Mouse (Mus musculus) lung, adult 2 months (tissue): ENCODE results near the gene Fgfrl1.

Experiments used
- CTCF ChIP-seq: fragments of 200-500 bp; IDR thresholded peaks from 2 replicates; pipeline ENCODE4 v1.5.1; 2011; ENCODE audit warnings: mild to moderate bottlenecking, low read length, control low read depth; ENCODE audit not compliant: insufficient read depth
- POLR2A ChIP-seq: fragments of 200-500 bp; IDR thresholded peaks from 2 replicates; pipeline ENCODE4 v1.6.1; 2011; ENCODE audit warnings: low read depth, mild to moderate bottlenecking, control low read depth, low read length, borderline replicate concordance; ENCODE audit errors: extremely low read depth

DNA sequence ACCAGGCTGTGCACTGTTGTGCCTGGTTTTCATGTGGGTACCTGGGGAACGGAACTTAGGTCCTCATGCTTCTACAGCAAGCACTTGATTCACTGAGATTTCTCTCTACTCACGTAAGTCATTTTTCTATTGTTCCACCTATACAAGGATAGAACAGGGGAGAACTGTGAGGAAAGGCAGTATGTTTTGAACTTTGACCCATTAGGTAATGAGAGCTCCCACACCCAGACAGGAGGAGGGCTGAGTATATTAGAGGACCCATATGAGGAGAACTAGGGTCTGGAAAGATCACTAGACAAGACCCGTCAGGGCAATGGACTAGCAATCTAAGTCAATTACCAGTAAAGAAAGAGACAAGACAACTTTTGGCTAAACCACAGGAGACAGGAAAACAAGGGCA, 52.4 kb downstream of the Fgfrl1 start:
- TF ChIP-seq POLR2A = no peak
- TF ChIP-seq CTCF = no peak
